Mouse (Mus musculus): ENCODE measurements around the gene Rfx5. TPM values are rescaled to one million over a fixed set of nuclear protein-coding genes. Genes with fewer than 3 reads are reported as not detected.

The Rfx5 gene
- total RNA-seq (2023) = 31.4 TPM

DNA sequence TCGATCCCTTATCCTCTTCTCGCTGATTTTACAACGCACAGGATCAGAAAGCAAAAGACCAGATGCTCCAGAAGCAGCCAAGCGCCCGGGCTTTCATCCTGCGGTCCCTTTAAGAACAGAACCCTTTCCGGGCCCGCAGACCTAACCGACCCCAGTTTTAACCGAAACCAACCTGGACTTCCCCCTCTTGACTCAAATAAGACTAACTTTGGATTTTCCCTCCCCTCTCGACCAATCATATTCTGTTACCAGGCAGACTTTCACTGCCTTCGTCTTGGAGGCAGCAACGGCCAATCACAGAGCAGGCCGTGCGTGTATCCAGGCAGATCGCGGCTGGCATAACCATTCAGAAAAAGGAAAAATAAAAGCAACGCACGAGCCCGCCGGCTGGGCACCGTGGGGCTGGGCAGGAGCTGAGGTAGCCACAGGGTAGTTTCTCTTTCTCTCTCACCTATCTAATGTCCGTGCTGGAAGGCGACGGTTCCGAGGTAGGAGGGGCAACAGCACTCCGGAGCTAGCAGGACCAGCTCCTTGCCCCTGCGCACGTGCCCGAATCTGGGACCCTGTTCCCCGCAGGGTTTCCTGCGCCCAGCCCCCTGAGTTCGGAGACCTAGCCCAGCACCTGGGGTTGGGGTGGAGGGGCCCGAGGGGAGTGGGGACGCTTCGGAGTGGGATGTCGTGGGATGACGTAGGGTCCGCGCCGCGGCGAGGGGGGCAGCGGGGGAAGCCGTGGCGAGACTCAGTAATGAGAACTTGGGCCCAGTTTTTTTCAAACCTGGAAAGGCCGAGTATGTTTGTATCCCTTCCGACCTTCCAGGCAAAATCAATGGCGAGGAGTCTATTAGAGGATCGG, at the start of gene Rfx5:
Rfx5 (plus strand) TSS at position 312 of the 853 bp plus-strand sequence.

DNA sequence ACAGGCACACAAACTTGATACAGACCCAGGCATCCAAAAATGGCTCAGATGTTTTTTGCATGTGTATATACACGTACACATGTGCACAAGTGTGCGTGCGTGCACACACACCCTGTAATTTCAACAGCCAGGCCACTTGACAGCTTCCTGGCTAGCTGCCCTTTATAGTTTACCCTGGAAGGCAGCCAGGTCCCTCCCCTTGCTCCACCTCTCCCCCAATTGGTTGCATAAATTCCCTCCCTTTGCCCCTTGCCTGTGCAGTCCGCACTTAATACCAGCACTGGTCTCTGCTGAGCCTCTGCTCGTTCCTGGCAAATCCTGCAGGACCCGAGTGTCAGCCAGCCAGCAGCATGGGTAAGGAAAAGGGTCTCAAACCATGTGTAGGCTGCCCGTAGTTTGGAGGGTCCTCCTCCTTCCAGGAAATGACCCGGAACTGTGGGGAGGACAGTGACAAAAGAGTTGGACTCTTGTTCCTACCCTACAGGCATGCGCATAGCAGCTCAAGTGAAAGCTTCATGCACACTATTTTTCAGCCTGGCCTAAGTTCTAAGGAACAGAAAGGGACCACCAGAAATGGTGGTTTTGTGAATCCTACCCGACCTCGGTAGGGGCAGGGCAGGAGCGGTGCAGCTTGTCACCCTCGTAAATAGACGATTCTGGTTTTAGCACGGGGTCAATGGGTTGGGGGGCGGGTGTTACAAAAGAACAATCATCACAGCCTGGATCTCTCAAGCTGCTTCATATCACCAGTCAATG, 20.9 kb upstream of the Rfx5 start, which contains the start of gene Selenbp1:
Selenbp1 (plus strand) TSS at position 248 of the 756 bp plus-strand sequence.

DNA sequence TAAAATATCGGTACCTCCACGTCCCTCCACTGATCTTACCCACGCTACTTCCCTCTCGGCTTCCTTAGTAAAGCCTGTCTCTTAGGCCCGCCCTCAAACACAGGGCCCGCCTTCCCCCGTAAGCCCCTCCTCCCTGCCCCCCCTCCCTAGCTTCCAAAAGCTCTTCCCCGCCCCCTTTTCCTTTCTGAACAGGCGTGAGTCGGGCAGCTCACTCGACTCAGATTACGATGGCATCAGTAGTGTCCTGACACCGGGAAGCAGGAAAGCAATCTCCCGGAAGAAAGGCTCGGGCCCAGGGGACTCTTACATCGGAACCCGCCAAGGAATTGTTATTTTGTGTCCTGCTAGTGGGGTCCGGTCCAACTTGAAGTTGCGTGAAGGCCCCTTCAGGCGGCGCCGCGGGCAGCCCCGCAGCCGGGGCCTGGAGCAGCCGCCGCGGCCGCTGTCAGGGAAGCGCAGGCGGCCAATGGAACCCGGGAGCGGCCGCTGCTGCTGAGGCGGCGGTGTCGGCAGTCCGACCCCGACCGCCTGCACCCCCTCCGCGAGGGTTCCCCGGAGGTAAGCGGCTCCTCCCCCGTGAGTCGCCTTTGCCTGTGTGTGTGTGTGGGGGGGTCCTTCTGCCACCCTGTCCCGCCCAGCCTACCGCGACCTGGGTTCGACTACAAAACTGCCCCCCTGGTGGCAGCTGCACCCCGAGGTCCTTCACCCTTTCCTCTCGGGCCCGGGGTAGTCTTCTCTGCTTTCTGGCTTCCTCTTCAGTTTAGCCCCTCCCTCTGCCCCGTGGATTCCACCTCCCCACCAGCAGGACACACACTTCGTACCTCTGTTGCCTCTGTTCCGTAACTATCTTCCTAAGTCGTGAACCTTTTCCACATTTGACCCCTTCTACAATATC, 20.9 kb downstream of the Rfx5 start, which contains the start of gene Pi4kb:
Pi4kb (plus strand) TSS at position 204 of the 895 bp plus-strand sequence.

Other genes with a start within 250 kb of the Rfx5 start
- gene Cgn, start 167.6 kb upstream of the Rfx5 start, total RNA-seq (2023) = 0.70 TPM
- gene Pogz, start 116.5 kb upstream of the Rfx5 start, total RNA-seq (2023) = 90.4 TPM
- gene Psmb4, start 67.1 kb upstream of the Rfx5 start, total RNA-seq (2023) = 216 TPM
- 1.8 TPM for gene Selenbp1, start 21.0 kb upstream of the Rfx5 start, total RNA-seq (2023)
- gene Pi4kb, start 20.7 kb downstream of the Rfx5 start, total RNA-seq (2023) = 50.5 TPM
- gene Zfp687, start 61.4 kb downstream of the Rfx5 start, total RNA-seq (2023) = 68.3 TPM
- gene Psmd4, start 88.5 kb downstream of the Rfx5 start, total RNA-seq (2023) = 137 TPM
- 51.7 TPM for gene Pip5k1a, start 152.9 kb downstream of the Rfx5 start, total RNA-seq (2023)
- 52.3 TPM for gene Vps72, start 156.9 kb downstream of the Rfx5 start, total RNA-seq (2023)
- gene Tmod4, start 170.4 kb downstream of the Rfx5 start, total RNA-seq (2023) = 1.4 TPM
- 86.1 TPM for gene Scnm1, start 179.9 kb downstream of the Rfx5 start, total RNA-seq (2023)
- gene Lysmd1, start 180.0 kb downstream of the Rfx5 start, total RNA-seq (2023) = 9.2 TPM
- gene Tnfaip8l2, start 188.3 kb downstream of the Rfx5 start, total RNA-seq (2023) = 86.6 TPM
- 2.3 TPM for gene Sema6c, start 206.4 kb downstream of the Rfx5 start, total RNA-seq (2023)